Mouse (Mus musculus): ENCODE results near the gene Coa3. TPM values are rescaled to one million over a fixed set of nuclear protein-coding genes. Genes with fewer than 3 reads are reported as not detected.

The Coa3 gene
- total and polyA plus RNA-seq, 3 experiments: 120 to 325 TPM; not detected in 1

- no peaks in the 10 kb centered on the region for H3K4me1 ChIP-seq (ENCODE audit: control insufficient read depth in 1 of 2, insufficient read depth in 2 of 2, low read length in 2 of 2)
- no peaks in the 10 kb centered on the region for H3K9me3 ChIP-seq (replicated peaks; ENCODE audit: insufficient read depth, low read length)
- H3K27me3 ChIP-seq (ENCODE audit: control insufficient read depth in 1 of 2, insufficient read depth in 2 of 2, low read length in 2 of 2): no peaks in the 10 kb centered on the region
- H3K4me3 ChIP-seq (ENCODE audit: control insufficient read depth in 1 of 2, insufficient read depth in 1 of 2, low read depth in 2 of 2, low read length in 2 of 2): no peak overlapping the region
- no peak overlapping the region for H3K9ac ChIP-seq (ENCODE audit: control insufficient read depth, low read depth, low read length, poor library complexity, severe bottlenecking)
- H3K79me2 ChIP-seq (ENCODE audit: control insufficient read depth, insufficient read depth, low read length, poor library complexity): no peaks in the 10 kb centered on the region
- peaks cover 0 to 23% of the 10 kb centered on the region in 2 experiments; a peak in 2 of 4 replicates for H3K36me3 ChIP-seq (ENCODE audit: control insufficient read depth in 1 of 2, insufficient read depth in 2 of 2, low read length in 2 of 2)
- H3K27ac ChIP-seq (ENCODE audit: control insufficient read depth, low read depth, low read length): no peak overlapping the region
- TF ChIP-seq BHLHE40 (IDR thresholded peaks at IDR 0.05; ENCODE audit: borderline replicate concordance, low read depth, low read length): no peak
- no peak for TF ChIP-seq SIN3A (IDR thresholded peaks at IDR 0.05; ENCODE audit: low read length)
- TF ChIP-seq SMC3 (IDR thresholded peaks at IDR 0.05; ENCODE audit: low read depth, low read length): no peak
- no peak for TF ChIP-seq ZMIZ1 (IDR thresholded peaks at IDR 0.05; ENCODE audit: low read depth, low read length)
- TF ChIP-seq RAD21 (IDR thresholded peaks at IDR 0.05; ENCODE audit: low read depth, low read length): no peak
- TF ChIP-seq CHD2 (IDR thresholded peaks at IDR 0.05; ENCODE audit: low read length): no peak
- TF ChIP-seq ZKSCAN1 (IDR thresholded peaks at IDR 0.05; ENCODE audit: low read depth, low read length): no peak
- no peak for TF ChIP-seq TAL1 (IDR thresholded peaks at IDR 0.05; ENCODE audit: low read length)
- TF ChIP-seq HCFC1 (IDR thresholded peaks at IDR 0.05; ENCODE audit: low read depth, low read length): no peak
- TF ChIP-seq MEF2A (IDR thresholded peaks at IDR 0.05; ENCODE audit: extremely low read depth, insufficient replicate concordance, low read depth, low read length, poor library complexity, severe bottlenecking): no peak
- no peak for TF ChIP-seq JUND (IDR thresholded peaks at IDR 0.05; ENCODE audit: low read depth, low read length)
- no peak for DNase-seq (ENCODE audit: low read depth, low spot score)
Measured at GRCm38 (mm10) chr11:101287306-101287705, 8.4 kb upstream of the Coa3 start.

- no peaks in the 10 kb centered on the region for H3K9me3 ChIP-seq (replicated peaks; ENCODE audit: insufficient read depth, low read length)
- H3K27me3 ChIP-seq (ENCODE audit: control insufficient read depth in 1 of 2, insufficient read depth in 2 of 2, low read length in 2 of 2): no peaks in the 10 kb centered on the region
- no peak overlapping the region for H3K4me3 ChIP-seq (ENCODE audit: control insufficient read depth in 1 of 2, insufficient read depth in 1 of 2, low read depth in 2 of 2, low read length in 2 of 2)
- DNase-seq (ENCODE audit: low read depth, low spot score): no peak
- H3K27ac ChIP-seq (ENCODE audit: control insufficient read depth, low read depth, low read length): no peak overlapping the region
- H3K36me3 ChIP-seq (ENCODE audit: control insufficient read depth in 1 of 2, insufficient read depth in 2 of 2, low read length in 2 of 2): peaks cover 4 to 14% of the 10 kb centered on the region in 2 experiments; a peak in 3 of 4 replicates
- no peaks in the 10 kb centered on the region for H3K79me2 ChIP-seq (ENCODE audit: control insufficient read depth, insufficient read depth, low read length, poor library complexity)
- H3K9ac ChIP-seq (ENCODE audit: control insufficient read depth, low read depth, low read length, poor library complexity, severe bottlenecking): no peak overlapping the region
- TF ChIP-seq ZKSCAN1 (IDR thresholded peaks at IDR 0.05; ENCODE audit: low read depth, low read length): no peak
- TF ChIP-seq ZNF384 (IDR thresholded peaks at IDR 0.05; ENCODE audit: low read depth, low read length): no peak
- H3K4me1 ChIP-seq (ENCODE audit: control insufficient read depth in 1 of 2, insufficient read depth in 2 of 2, low read length in 2 of 2): peaks cover 0 to 7% of the 10 kb centered on the region in 2 experiments; a peak in 1 of 4 replicates
Measured at GRCm38 (mm10) chr11:101283805-101284204, 4.9 kb upstream of the Coa3 start.

GRCm38 (mm10) chr11:101282896-101283295, 4.0 kb upstream of the Coa3 start:
- TF ChIP-seq E2F4 (IDR thresholded peaks at IDR 0.05; ENCODE audit: borderline replicate concordance, low read depth, low read length): no peak

More at GRCm38 (mm10) chr11:101282896-101283295, 4.0 kb upstream of the Coa3 start:
- DNase-seq (ENCODE audit: low read depth, low spot score): no peak
- peaks cover 6% of the 10 kb centered on the region for H3K79me2 ChIP-seq (ENCODE audit: control insufficient read depth, insufficient read depth, low read length, poor library complexity)
- no peak overlapping the region for H3K9ac ChIP-seq (ENCODE audit: control insufficient read depth, low read depth, low read length, poor library complexity, severe bottlenecking)
- H3K4me3 ChIP-seq (ENCODE audit: control insufficient read depth in 1 of 2, insufficient read depth in 1 of 2, low read depth in 2 of 2, low read length in 2 of 2): no peak overlapping the region
- H3K9me3 ChIP-seq (replicated peaks; ENCODE audit: insufficient read depth, low read length): no peaks in the 10 kb centered on the region
- H3K27ac ChIP-seq (ENCODE audit: control insufficient read depth, low read depth, low read length): no peak overlapping the region
- peaks cover 0 to 7% of the 10 kb centered on the region in 2 experiments; a peak in 1 of 4 replicates for H3K4me1 ChIP-seq (ENCODE audit: control insufficient read depth in 1 of 2, insufficient read depth in 2 of 2, low read length in 2 of 2)
- peaks cover 4 to 8% of the 10 kb centered on the region in 2 experiments; a peak in 3 of 4 replicates for H3K36me3 ChIP-seq (ENCODE audit: control insufficient read depth in 1 of 2, insufficient read depth in 2 of 2, low read length in 2 of 2)
- no peaks in the 10 kb centered on the region for H3K27me3 ChIP-seq (ENCODE audit: control insufficient read depth in 1 of 2, insufficient read depth in 2 of 2, low read length in 2 of 2)

Measured in MEL (cell line).